Mouse (Mus musculus) B cell, adult 2 months (primary cell): ENCODE measurements around the gene H2-M10.5.
"Not testable (repeated sequence)": the region's sequence is repeated elsewhere in the genome, so short reads cannot be mapped to it uniquely, and the experiment has no call there.

Experiments
- DNase-seq, 2 experiments: peaks; one replicate each; pipeline ENCODE4 v3.0.0; 2022

Gene H2-M10.5

GRCm38 (mm10) chr17:36772610-36773009 lies at the start of gene H2-M10.5:
Gene H2-M10.5 (plus strand): TSS chr17:36772910.
- not testable (repeated sequence) for DNase-seq

- DNase-seq, result no peak
Measured at GRCm38 (mm10) chr17:36726046-36726445, 46.7 kb upstream of the H2-M10.5 start.

GRCm38 (mm10) chr17:36763816-36764215 lies 8.9 kb upstream of the H2-M10.5 start:
- DNase-seq, result no peak

- DNase-seq, result peak; percentile 6 to 28
Measured at GRCm38 (mm10) chr17:36764244-36764643, 8.5 kb upstream of the H2-M10.5 start.

- not testable (repeated sequence) for DNase-seq
Measured at GRCm38 (mm10) chr17:36765403-36765802, 7.3 kb upstream of the H2-M10.5 start.

GRCm38 (mm10) chr17:36781533-36781932 lies 8.8 kb downstream of the H2-M10.5 start:
- DNase-seq, result no peak

GRCm38 (mm10) chr17:36786483-36786886 lies 13.8 kb downstream of the H2-M10.5 start:
- peak; percentile 46 to 54 for DNase-seq

GRCm38 (mm10) chr17:36788351-36788750 lies 15.6 kb downstream of the H2-M10.5 start:
- no peak for DNase-seq

- DNase-seq, result peak; percentile 72
Measured at GRCm38 (mm10) chr17:36788801-36789200, 16.1 kb downstream of the H2-M10.5 start.

GRCm38 (mm10) chr17:36799493-36799892 lies 26.8 kb downstream of the H2-M10.5 start:
- DNase-seq, result no peak

- DNase-seq, result not testable (repeated sequence)
Measured at GRCm38 (mm10) chr17:36799921-36800462, 27.3 kb downstream of the H2-M10.5 start.

- DNase-seq, result no peak
Measured at GRCm38 (mm10) chr17:36811871-36812270, 39.2 kb downstream of the H2-M10.5 start, which contains the start of gene H2-M10.6. Gene H2-M10.6 (plus strand): TSS chr17:36812171.

GRCm38 (mm10) chr17:36824005-36824404 lies 51.3 kb downstream of the H2-M10.5 start:
- peak; percentile 67 to 69 for DNase-seq

GRCm38 (mm10) chr17:36825525-36825924 lies 52.8 kb downstream of the H2-M10.5 start:
- DNase-seq, result peak; percentile 61
